Mouse (Mus musculus) ES-Bruce4 (cell line): ENCODE results near the gene Clstn2. TPM values are rescaled to one million over a fixed set of nuclear protein-coding genes. Genes with fewer than 3 reads are reported as not detected.

ENCODE experiments used
- H3K27ac ChIP-seq: 2 replicates; pipeline ENCODE4 v1.5.1; 2012; ENCODE audit warnings: low read length, inconsistent platforms; ENCODE audit not compliant: insufficient read depth
- H3K27me3 ChIP-seq: 2 replicates; pipeline ENCODE4 v1.6.1; 2012; ENCODE audit warnings: mild to moderate bottlenecking, low read length, inconsistent platforms; ENCODE audit not compliant: control insufficient read depth, poor library complexity, insufficient read depth, severe bottlenecking
- H3K36me3 ChIP-seq: 2 replicates; pipeline ENCODE4 v1.6.1; 2012; ENCODE audit warnings: inconsistent platforms, mild to moderate bottlenecking, low read length, moderate library complexity; ENCODE audit not compliant: control insufficient read depth, poor library complexity, insufficient read depth, severe bottlenecking
- H3K4me1 ChIP-seq: one replicate; pipeline ENCODE4 v1.8.1; 2011; ENCODE audit warnings: low read length; ENCODE audit not compliant: control insufficient read depth, insufficient read depth
- H3K4me3 ChIP-seq: 2 replicates; pipeline ENCODE4 v1.5.1; 2011; ENCODE audit warnings: low read depth, mild to moderate bottlenecking, low read length
- H3K9ac ChIP-seq: 2 replicates; pipeline ENCODE4 v1.6.1; 2012; ENCODE audit warnings: low read depth, mild to moderate bottlenecking, inconsistent platforms; ENCODE audit not compliant: poor library complexity, severe bottlenecking
- H3K9me3 ChIP-seq: replicated peaks from 2 replicates; pipeline ENCODE4 v1.6.1; 2012; ENCODE audit warnings: mild to moderate bottlenecking, low read length, inconsistent platforms; ENCODE audit not compliant: control insufficient read depth, poor library complexity, insufficient read depth, severe bottlenecking
- CTCF ChIP-seq: IDR thresholded peaks from one replicate; pipeline ENCODE4 v1.8.1; 2011; ENCODE audit warnings: low read depth, low read length
- EP300 ChIP-seq: IDR thresholded peaks from 2 replicates; pipeline ENCODE4 v1.6.1; 2011; ENCODE audit warnings: low read depth, low read length; ENCODE audit not compliant: insufficient read depth
- POLR2A ChIP-seq: IDR thresholded peaks from one replicate; pipeline ENCODE4 v1.8.1; 2011; ENCODE audit warnings: low read length; ENCODE audit not compliant: insufficient read depth
- polyA plus RNA-seq: library from polyadenylated mRNA; stranded (reverse); fragments of >200 nt; gene quantifications from 2 replicates; pipeline ENCODE4 v1.2.4, GENCODE M21; 2011; ENCODE audit warnings: low read depth; ENCODE audit not compliant: missing spikeins, insufficient read depth, insufficient read length

The Clstn2 gene
- polyA plus RNA-seq, 1 experiment = not detected

DNA sequence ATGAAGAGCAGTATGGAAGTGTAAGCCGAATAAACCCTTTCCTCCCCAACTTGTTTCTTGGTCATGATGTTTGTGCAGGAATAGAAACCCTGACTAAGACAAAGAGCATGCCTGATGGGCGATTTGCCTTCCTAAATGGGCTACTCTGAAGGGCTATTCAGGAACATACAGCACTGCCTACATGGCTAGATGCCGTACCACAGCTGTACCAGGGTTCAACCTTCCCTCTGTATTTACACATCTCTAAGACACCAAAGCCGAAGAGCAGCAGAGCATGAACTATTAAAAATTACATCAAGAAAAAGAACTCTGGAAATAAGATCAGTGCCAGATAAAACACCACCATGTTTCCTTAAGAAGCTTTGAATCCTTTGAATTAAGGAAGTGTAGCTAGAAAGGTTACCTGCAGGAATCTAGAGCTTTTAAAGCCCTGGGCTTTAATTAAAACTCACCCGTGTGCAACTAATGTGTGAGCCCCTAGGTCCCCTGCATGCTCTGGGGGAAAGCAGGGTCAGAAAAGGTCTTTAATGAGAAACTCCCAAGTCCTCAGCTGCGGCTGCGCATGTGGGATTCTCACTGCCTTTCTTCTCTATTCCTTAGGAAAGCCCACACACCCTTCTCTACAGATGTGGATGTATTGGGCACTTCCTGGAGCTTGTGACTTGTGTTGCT is 277.2 kb downstream of the Clstn2 start:
- TF ChIP-seq POLR2A = no peak
- no peak for TF ChIP-seq CTCF
- no peak for TF ChIP-seq EP300
- H3K27me3 ChIP-seq = no peaks in the 10 kb centered on the region
- no peaks in the 10 kb centered on the region for H3K9me3 ChIP-seq
- no peak overlapping the region for H3K27ac ChIP-seq
- no peaks in the 10 kb centered on the region for H3K4me1 ChIP-seq
- H3K4me3 ChIP-seq = no peak overlapping the region
- no peaks in the 10 kb centered on the region for H3K36me3 ChIP-seq
- no peak overlapping the region for H3K9ac ChIP-seq

DNA sequence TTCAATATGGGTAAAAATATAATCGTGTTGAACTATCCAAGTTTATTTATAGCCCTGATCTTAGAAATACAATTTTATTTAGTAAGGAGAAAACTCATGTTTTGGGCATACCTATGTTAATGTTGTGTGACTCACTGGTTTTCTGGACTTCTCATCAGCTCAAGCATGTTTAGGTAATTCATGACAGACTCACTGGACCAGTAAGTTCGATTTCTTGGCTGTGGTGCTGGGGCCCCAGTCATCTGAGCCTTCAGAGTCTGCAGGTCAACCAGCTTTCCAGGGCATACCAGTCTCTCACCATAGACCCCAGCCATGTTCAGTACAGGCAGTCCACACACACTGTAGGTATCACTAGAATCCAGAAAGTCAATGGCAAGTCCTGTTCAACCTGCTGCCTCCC is 279.3 kb downstream of the Clstn2 start:
- no peaks in the 10 kb centered on the region for H3K27me3 ChIP-seq
- no peak overlapping the region for H3K27ac ChIP-seq
- H3K9me3 ChIP-seq = no peaks in the 10 kb centered on the region
- no peak overlapping the region for H3K9ac ChIP-seq
- H3K4me3 ChIP-seq = no peak overlapping the region
- no peaks in the 10 kb centered on the region for H3K36me3 ChIP-seq
- no peak for TF ChIP-seq POLR2A
- TF ChIP-seq EP300 = no peak
- no peak for TF ChIP-seq CTCF
- H3K4me1 ChIP-seq = no peaks in the 10 kb centered on the region

DNA sequence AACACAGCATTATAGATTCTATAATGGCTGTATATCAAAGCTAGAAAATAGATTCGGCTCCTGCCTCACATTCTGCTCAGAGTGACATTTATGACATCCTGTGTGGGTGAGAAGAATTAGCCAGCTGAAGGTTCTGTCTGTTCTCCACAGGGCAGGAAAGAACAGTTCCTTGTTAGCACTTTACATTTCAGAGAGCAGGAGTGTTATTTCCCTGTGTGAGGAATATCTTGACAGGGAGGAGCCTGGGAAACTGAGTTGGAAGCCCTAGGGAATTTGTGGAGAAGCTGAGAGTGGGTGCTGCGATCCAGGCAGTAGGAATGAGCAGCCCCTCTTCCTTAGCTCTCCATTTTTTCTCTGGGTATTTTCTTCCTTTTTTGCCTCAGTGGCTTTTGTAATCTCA is 286.4 kb downstream of the Clstn2 start:
- TF ChIP-seq POLR2A = no peak
- H3K9me3 ChIP-seq = no peaks in the 10 kb centered on the region
- H3K4me3 ChIP-seq = no peak overlapping the region

DNA sequence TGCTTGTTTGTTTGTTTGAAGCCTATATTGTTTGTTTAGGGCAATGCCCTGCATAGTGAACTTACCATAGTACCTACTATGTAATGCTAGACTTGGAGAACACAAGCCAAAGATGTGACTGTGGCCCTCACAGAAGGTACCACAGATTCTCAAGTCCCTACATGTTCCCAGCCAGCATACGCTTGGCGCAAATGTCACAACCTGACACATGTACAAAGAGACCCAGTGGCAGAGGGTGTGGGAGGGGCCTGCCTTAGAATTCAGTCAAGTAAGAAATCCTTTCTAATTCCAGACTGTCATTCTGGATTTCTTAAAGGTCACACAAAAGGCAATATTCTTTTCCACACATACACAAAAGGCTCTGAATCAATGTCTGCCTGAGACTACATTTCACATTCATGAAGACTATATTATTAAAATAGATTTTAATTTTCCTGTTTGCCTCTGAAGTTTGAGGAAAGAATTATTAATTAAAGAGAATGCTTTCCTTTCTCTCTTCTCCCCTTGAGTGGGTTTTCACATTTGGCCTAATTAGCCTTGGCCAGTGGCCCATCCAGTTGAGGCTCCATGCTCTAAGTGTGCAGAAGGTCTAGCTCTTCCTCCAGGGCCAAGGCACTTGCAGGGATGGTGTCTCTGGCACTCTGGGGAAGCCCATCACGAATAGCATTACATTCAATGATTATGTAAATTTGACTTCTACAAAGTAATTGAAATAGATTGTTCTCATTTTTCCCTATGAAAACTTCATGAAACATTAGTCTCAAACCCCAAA is 305.1 kb downstream of the Clstn2 start:
- no peaks in the 10 kb centered on the region for H3K27me3 ChIP-seq
- H3K9me3 ChIP-seq = no peaks in the 10 kb centered on the region
- no peak for TF ChIP-seq EP300
- no peak for TF ChIP-seq POLR2A
- TF ChIP-seq CTCF = no peak
- H3K27ac ChIP-seq = no peak overlapping the region
- no peaks in the 10 kb centered on the region for H3K4me1 ChIP-seq
- no peak overlapping the region for H3K9ac ChIP-seq
- H3K4me3 ChIP-seq = no peak overlapping the region
- no peaks in the 10 kb centered on the region for H3K36me3 ChIP-seq

More for the DNA sequence above, 286.4 kb downstream of the Clstn2 start:
- no peak overlapping the region for H3K27ac ChIP-seq
- no peaks in the 10 kb centered on the region for H3K36me3 ChIP-seq
- H3K9ac ChIP-seq = no peak overlapping the region
- H3K4me1 ChIP-seq = no peaks in the 10 kb centered on the region
- no peaks in the 10 kb centered on the region for H3K27me3 ChIP-seq

DNA sequence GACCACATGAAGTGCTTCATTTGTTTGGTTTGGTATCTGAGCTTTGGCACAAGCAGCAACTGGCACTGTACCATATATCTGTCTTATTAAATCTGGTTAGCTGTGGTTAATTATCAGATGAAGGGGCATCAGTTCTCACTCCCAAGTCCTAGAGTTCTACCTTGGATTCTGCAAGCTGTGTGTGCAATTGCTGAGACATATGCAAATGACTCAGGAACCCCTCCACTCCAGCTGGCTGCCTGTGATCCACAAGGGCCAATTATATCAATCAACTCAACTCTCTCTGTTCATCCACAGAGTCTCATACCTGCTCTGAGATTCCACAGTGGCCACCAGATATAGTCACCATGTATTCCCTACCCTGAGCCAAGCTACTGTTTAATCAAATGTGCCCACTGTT is 315.3 kb downstream of the Clstn2 start:
- no peak overlapping the region for H3K9ac ChIP-seq

DNA sequence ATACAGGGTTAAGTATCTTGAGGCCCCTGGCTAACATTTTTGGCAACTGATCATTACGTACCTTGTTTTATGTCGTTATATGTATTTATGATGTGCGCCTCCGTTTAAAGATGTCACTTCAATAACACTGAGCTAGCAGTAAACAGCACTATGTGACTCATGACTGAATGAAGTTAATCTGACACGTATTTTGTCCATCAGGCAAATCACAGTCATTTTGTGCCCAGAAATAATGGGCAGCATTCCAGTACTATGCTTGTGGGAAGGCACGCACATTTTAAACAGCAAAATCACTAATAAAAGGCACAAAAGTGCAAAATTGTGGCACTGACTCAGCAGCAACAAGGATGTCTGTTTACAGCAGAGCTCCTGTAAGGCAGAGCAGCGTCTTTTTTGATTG is 316.0 kb downstream of the Clstn2 start:
- no peak overlapping the region for H3K4me3 ChIP-seq
- no peak overlapping the region for H3K9ac ChIP-seq
- TF ChIP-seq POLR2A (no peak), CTCF (no peak), EP300 (no peak)
- H3K4me1 ChIP-seq = no peaks in the 10 kb centered on the region
- no peaks in the 10 kb centered on the region for H3K36me3 ChIP-seq
- no peaks in the 10 kb centered on the region for H3K27me3 ChIP-seq
- no peaks in the 10 kb centered on the region for H3K9me3 ChIP-seq
- H3K27ac ChIP-seq = no peak overlapping the region

More for the DNA sequence above, 315.3 kb downstream of the Clstn2 start:
- Histone ChIP-seq H3K4me1 (no peaks in the 10 kb centered on the region), H3K4me3 (no peak overlapping the region), H3K27ac (no peak overlapping the region), H3K9me3 (no peaks in the 10 kb centered on the region), H3K27me3 (no peaks in the 10 kb centered on the region), H3K36me3 (no peaks in the 10 kb centered on the region)
- TF ChIP-seq EP300 = no peak
- TF ChIP-seq CTCF = no peak
- TF ChIP-seq POLR2A = no peak
